Mouse (Mus musculus): ENCODE results near the gene Pip4k2c. TPM values are rescaled to one million over a fixed set of nuclear protein-coding genes. Genes with fewer than 3 reads are reported as not detected.
A peak's percentile ranks its signal among the peaks of the same experiment; 100 is the strongest.

Pip4k2c gene
- polyA plus RNA-seq, 1 experiment = 16.2 TPM

GRCm38 (mm10) chr10:127170002-127170401 lies 41.4 kb downstream of the Pip4k2c start:
- no peak overlapping the region for H3K4me3 ChIP-seq (ENCODE audit: control insufficient read depth, low read depth, low read length)
- H3K27me3 ChIP-seq (ENCODE audit: control insufficient read depth, insufficient read depth, low read length) = no peaks in the 10 kb centered on the region
- no peak overlapping the region for H3K27ac ChIP-seq (ENCODE audit: control insufficient read depth, insufficient read depth, low read depth, low read length)
- H3K4me1 ChIP-seq (ENCODE audit: control insufficient read depth, insufficient read depth, low read length) = peaks cover 23% of the 10 kb centered on the region
- TF ChIP-seq POLR2A (IDR thresholded peaks at IDR 0.05; ENCODE audit: control insufficient read depth, low read depth, low read length) = no peak
- no peak for TF ChIP-seq CTCF (IDR thresholded peaks at IDR 0.05; ENCODE audit: control insufficient read depth, insufficient read depth, insufficient replicate concordance, low read depth, low read length)
- no peaks in the 10 kb centered on the region for H3K36me3 ChIP-seq (ENCODE audit: control insufficient read depth, insufficient read depth, low read length)

GRCm38 (mm10) chr10:127167614-127168192 lies 43.7 kb downstream of the Pip4k2c start:
- no peaks in the 10 kb centered on the region for H3K36me3 ChIP-seq (ENCODE audit: control insufficient read depth, insufficient read depth, low read length)
- no peaks in the 10 kb centered on the region for H3K27me3 ChIP-seq (ENCODE audit: control insufficient read depth, insufficient read depth, low read length)
- H3K4me3 ChIP-seq (ENCODE audit: control insufficient read depth, low read depth, low read length) = no peak overlapping the region
- peak overlapping the region; percentile 5; the same call in 1 of the 2 replicates for H3K27ac ChIP-seq (ENCODE audit: control insufficient read depth, insufficient read depth, low read depth, low read length)
- TF ChIP-seq POLR2A (IDR thresholded peaks at IDR 0.05; ENCODE audit: control insufficient read depth, low read depth, low read length) = 0 out of 2 replicates have a peak, but pooled peaks have one; percentile 20
- no peak for TF ChIP-seq CTCF (IDR thresholded peaks at IDR 0.05; ENCODE audit: control insufficient read depth, insufficient read depth, insufficient replicate concordance, low read depth, low read length)
- H3K4me1 ChIP-seq (ENCODE audit: control insufficient read depth, insufficient read depth, low read length) = peaks cover 23% of the 10 kb centered on the region

GRCm38 (mm10) chr10:127166771-127167613 lies 44.4 kb downstream of the Pip4k2c start:
- Histone ChIP-seq H3K27me3 (ENCODE audit: control insufficient read depth, insufficient read depth, low read length) (no peaks in the 10 kb centered on the region), H3K27ac (ENCODE audit: control insufficient read depth, insufficient read depth, low read depth, low read length) (peak overlapping the region; percentile 5), H3K4me3 (ENCODE audit: control insufficient read depth, low read depth, low read length) (no peak overlapping the region; the same call in 1 of the 2 replicates), H3K36me3 (ENCODE audit: control insufficient read depth, insufficient read depth, low read length) (no peaks in the 10 kb centered on the region), H3K4me1 (ENCODE audit: control insufficient read depth, insufficient read depth, low read length) (peaks cover 23% of the 10 kb centered on the region)
- TF ChIP-seq CTCF (IDR thresholded peaks at IDR 0.05; ENCODE audit: control insufficient read depth, insufficient read depth, insufficient replicate concordance, low read depth, low read length) (no peak), POLR2A (IDR thresholded peaks at IDR 0.05; ENCODE audit: control insufficient read depth, low read depth, low read length) (no peak)

GRCm38 (mm10) chr10:127166404-127166715 lies 45.0 kb downstream of the Pip4k2c start:
- Histone ChIP-seq H3K4me1 (ENCODE audit: control insufficient read depth, insufficient read depth, low read length) (peaks cover 21% of the 10 kb centered on the region), H3K27me3 (ENCODE audit: control insufficient read depth, insufficient read depth, low read length) (no peaks in the 10 kb centered on the region), H3K27ac (ENCODE audit: control insufficient read depth, insufficient read depth, low read depth, low read length) (no peak overlapping the region), H3K36me3 (ENCODE audit: control insufficient read depth, insufficient read depth, low read length) (no peaks in the 10 kb centered on the region), H3K4me3 (ENCODE audit: control insufficient read depth, low read depth, low read length) (peak overlapping the region; percentile 86)
- TF ChIP-seq CTCF (IDR thresholded peaks at IDR 0.05; ENCODE audit: control insufficient read depth, insufficient read depth, insufficient replicate concordance, low read depth, low read length) (no peak), POLR2A (IDR thresholded peaks at IDR 0.05; ENCODE audit: control insufficient read depth, low read depth, low read length) (no peak; the same call in 1 of the 2 replicates)

GRCm38 (mm10) chr10:127165654-127166403 lies 45.6 kb downstream of the Pip4k2c start:
- H3K27me3 ChIP-seq (ENCODE audit: control insufficient read depth, insufficient read depth, low read length) = no peaks in the 10 kb centered on the region
- H3K36me3 ChIP-seq (ENCODE audit: control insufficient read depth, insufficient read depth, low read length) = no peaks in the 10 kb centered on the region
- peaks cover 17% of the 10 kb centered on the region for H3K4me1 ChIP-seq (ENCODE audit: control insufficient read depth, insufficient read depth, low read length)
- H3K27ac ChIP-seq (ENCODE audit: control insufficient read depth, insufficient read depth, low read depth, low read length) = peak overlapping the region; percentile 90
- peak overlapping the region; percentile 86 for H3K4me3 ChIP-seq (ENCODE audit: control insufficient read depth, low read depth, low read length)
- peak; percentile 52; the same call in 1 of the 2 replicates for TF ChIP-seq POLR2A (IDR thresholded peaks at IDR 0.05; ENCODE audit: control insufficient read depth, low read depth, low read length)
- TF ChIP-seq CTCF (IDR thresholded peaks at IDR 0.05; ENCODE audit: control insufficient read depth, insufficient read depth, insufficient replicate concordance, low read depth, low read length) = no peak

GRCm38 (mm10) chr10:127165354-127165653 lies 46.1 kb downstream of the Pip4k2c start:
- Histone ChIP-seq H3K4me1 (ENCODE audit: control insufficient read depth, insufficient read depth, low read length) (peaks cover 16% of the 10 kb centered on the region), H3K27ac (ENCODE audit: control insufficient read depth, insufficient read depth, low read depth, low read length) (peak overlapping the region; percentile 90), H3K4me3 (ENCODE audit: control insufficient read depth, low read depth, low read length) (peak overlapping the region; percentile 86), H3K36me3 (ENCODE audit: control insufficient read depth, insufficient read depth, low read length) (no peaks in the 10 kb centered on the region), H3K27me3 (ENCODE audit: control insufficient read depth, insufficient read depth, low read length) (no peaks in the 10 kb centered on the region)
- TF ChIP-seq CTCF (IDR thresholded peaks at IDR 0.05; ENCODE audit: control insufficient read depth, insufficient read depth, insufficient replicate concordance, low read depth, low read length) (no peak), POLR2A (IDR thresholded peaks at IDR 0.05; ENCODE audit: control insufficient read depth, low read depth, low read length) (peak; percentile 61)

Data from testis, adult 2 months (tissue).